Mouse (Mus musculus) CH12.LX (cell line): ENCODE data around the gene Chid1. TPM values are rescaled to one million over a fixed set of nuclear protein-coding genes. Genes with fewer than 3 reads are reported as not detected.

Experiments used
- DNase-seq: peaks from one replicate; pipeline ENCODE4 v3.0.0-alpha.2; 2013; ENCODE audit errors: extremely low read depth
- H3K27ac ChIP-seq: 2 replicates; pipeline ENCODE4 v1.5.1; 2012; ENCODE audit warnings: low read depth, mild to moderate bottlenecking, control low read depth, moderate library complexity; ENCODE audit not compliant: insufficient read depth
- H3K27me3 ChIP-seq: replicated peaks from 2 replicates; pipeline ENCODE3; 2012; ENCODE audit warnings: inconsistent platforms
- H3K36me3 ChIP-seq, 2 experiments: replicated peaks in 1 of 2; 2 replicates each; pipeline versions ENCODE3 to v1.6.1; 2012; ENCODE audit warnings: inconsistent platforms in 1 of 2, low read length in 1 of 2, mild to moderate bottlenecking in 1 of 2, mixed read lengths in 1 of 2, moderate library complexity in 1 of 2; ENCODE audit not compliant: control insufficient read depth in 1 of 2, insufficient read depth in 1 of 2
- H3K4me1 ChIP-seq, 2 experiments: 2 replicates each; pipeline ENCODE4 v1.6.1; 2012; ENCODE audit warnings: inconsistent platforms in 1 of 2, moderate library complexity in 1 of 2; ENCODE audit not compliant: insufficient read depth in 2 of 2, control insufficient read depth in 1 of 2
- H3K4me2 ChIP-seq: 2 replicates; pipeline ENCODE4 v1.6.1; 2012; ENCODE audit warnings: low read depth, mild to moderate bottlenecking, control low read depth; ENCODE audit not compliant: poor library complexity, insufficient read depth, severe bottlenecking
- H3K4me3 ChIP-seq, 3 experiments: fragments of 150-350 bp in 1 of 3; sonication (generic) in 1 of 3; replicated peaks in 1 of 3; 2 replicates each; pipeline versions ENCODE3 to v1.5.1; 2011 to 2012; ENCODE audit warnings: low read depth in 2 of 3, low read length in 2 of 3, mild to moderate bottlenecking in 2 of 3, moderate library complexity in 2 of 3, control low read depth in 1 of 3, improper control_type of control experiment in 1 of 3, inconsistent platforms in 1 of 3, mixed read lengths in 1 of 3; ENCODE audit not compliant: poor library complexity in 1 of 3
- H3K79me2 ChIP-seq: replicated peaks from 2 replicates; pipeline ENCODE4 v1.6.1; 2012; ENCODE audit warnings: mild to moderate bottlenecking, moderate library complexity; ENCODE audit not compliant: control insufficient read depth, poor library complexity, insufficient read depth, severe bottlenecking; ENCODE audit errors: extremely low read depth
- H3K9ac ChIP-seq: 2 replicates; pipeline ENCODE4 v1.6.1; 2012; ENCODE audit warnings: low read depth, mild to moderate bottlenecking, control low read depth, moderate library complexity; ENCODE audit not compliant: insufficient read depth
- H3K9me3 ChIP-seq: replicated peaks from 2 replicates; pipeline ENCODE3; 2012; ENCODE audit warnings: low read length, inconsistent platforms, mixed read lengths
- BHLHE40 ChIP-seq: IDR thresholded peaks from 2 replicates; pipeline ENCODE4 v1.6.1; 2011; ENCODE audit warnings: mild to moderate bottlenecking, low read depth, low read length, improper control_type of control experiment
- CHD2 ChIP-seq: IDR thresholded peaks from 2 replicates; pipeline ENCODE4 v1.6.1; 2011; ENCODE audit warnings: low read length, improper control_type of control experiment
- E2F4 ChIP-seq: IDR thresholded peaks from 2 replicates; pipeline ENCODE4 v1.6.1; 2011; ENCODE audit warnings: low read depth, low read length, improper control_type of control experiment; ENCODE audit not compliant: insufficient replicate concordance
- ELF1 ChIP-seq: IDR thresholded peaks from 2 replicates; pipeline ENCODE4 v1.6.1; 2014; ENCODE audit warnings: low read depth, mild to moderate bottlenecking, inconsistent platforms, low read length, improper control_type of control experiment
- EP300 ChIP-seq: IDR thresholded peaks from 2 replicates; pipeline ENCODE4 v1.6.1; 2011; ENCODE audit warnings: low read length, improper control_type of control experiment
- ETS1 ChIP-seq: conservative IDR thresholded peaks from 2 replicates; pipeline ENCODE4 v1.6.1; 2012; ENCODE audit warnings: low read depth, mild to moderate bottlenecking, inconsistent platforms, low read length, improper control_type of control experiment, moderate library complexity
- HCFC1 ChIP-seq: IDR thresholded peaks from 2 replicates; pipeline ENCODE4 v1.6.1; 2012; ENCODE audit warnings: low read depth, mild to moderate bottlenecking, inconsistent platforms, low read length, improper control_type of control experiment
- IRF4 ChIP-seq: IDR thresholded peaks from 2 replicates; pipeline ENCODE4 v1.6.1; 2014; ENCODE audit warnings: low read depth, mild to moderate bottlenecking, inconsistent platforms, low read length, improper control_type of control experiment
- JUND ChIP-seq: conservative IDR thresholded peaks from 2 replicates; pipeline ENCODE4 v1.6.1; 2011; ENCODE audit warnings: low read depth, low read length, improper control_type of control experiment
- KAT2A ChIP-seq: IDR thresholded peaks from 2 replicates; pipeline ENCODE4 v1.6.1; 2012; ENCODE audit warnings: low read length, improper control_type of control experiment, inconsistent platforms; ENCODE audit not compliant: insufficient replicate concordance
- MAZ ChIP-seq: IDR thresholded peaks from 2 replicates; pipeline ENCODE4 v1.6.1; 2012; ENCODE audit warnings: low read depth, mild to moderate bottlenecking, inconsistent platforms, low read length, improper control_type of control experiment, moderate library complexity
- MEF2A ChIP-seq: IDR thresholded peaks from 2 replicates; pipeline ENCODE4 v1.6.1; 2014; ENCODE audit warnings: low read depth, mild to moderate bottlenecking, inconsistent platforms, low read length, improper control_type of control experiment, borderline replicate concordance
- MXI1 ChIP-seq: IDR thresholded peaks from 2 replicates; pipeline ENCODE4 v1.6.1; 2011; ENCODE audit warnings: mild to moderate bottlenecking, low read depth, low read length, improper control_type of control experiment
- MYC ChIP-seq: IDR thresholded peaks from 2 replicates; pipeline ENCODE4 v1.6.1; 2011; ENCODE audit warnings: low read depth, mild to moderate bottlenecking, improper control_type of control experiment, low read length
- NELFE ChIP-seq: IDR thresholded peaks from 2 replicates; pipeline ENCODE4 v1.6.1; 2011; ENCODE audit warnings: low read depth, low read length, improper control_type of control experiment
- NRF1 ChIP-seq: IDR thresholded peaks from 2 replicates; pipeline ENCODE4 v1.6.1; 2014; ENCODE audit warnings: low read depth, mild to moderate bottlenecking, inconsistent platforms, low read length, improper control_type of control experiment, moderate library complexity
- PAX5 ChIP-seq: IDR thresholded peaks from 2 replicates; pipeline ENCODE4 v1.6.1; 2012; ENCODE audit warnings: low read length, inconsistent platforms, mixed read lengths
- POLR2AphosphoS2 ChIP-seq: IDR thresholded peaks from 2 replicates; pipeline ENCODE4 v1.6.1; 2011; ENCODE audit warnings: low read depth, low read length, improper control_type of control experiment
- USF2 ChIP-seq: conservative IDR thresholded peaks from 2 replicates; pipeline ENCODE4 v1.6.1; 2011; ENCODE audit warnings: low read depth, low read length, improper control_type of control experiment
- ZC3H11A ChIP-seq: IDR thresholded peaks from 2 replicates; pipeline ENCODE4 v1.6.1; 2012; ENCODE audit warnings: low read depth, mild to moderate bottlenecking, inconsistent platforms, low read length, improper control_type of control experiment
- ZMIZ1 ChIP-seq: IDR thresholded peaks from 2 replicates; pipeline ENCODE4 v1.6.1; 2012; ENCODE audit warnings: low read depth, mild to moderate bottlenecking, inconsistent platforms, low read length, improper control_type of control experiment
- ZNF384 ChIP-seq: IDR thresholded peaks from 2 replicates; pipeline ENCODE4 v1.6.1; 2012; ENCODE audit warnings: low read depth, low read length, improper control_type of control experiment, inconsistent platforms
- dilution Hi-C: fragments of 300-500 bp; cut with MboI; formaldehyde crosslinking; loops from 2 replicates; pipeline ENCODE4 v1.14.3; 2020; ENCODE audit warnings: low sequenced_read_pairs; ENCODE audit not compliant: extremely low pct_unique_long_range_greater_than_20kb, extremely low pct_ligation_motif_present
- in situ Hi-C: fragments of 300-500 bp; cut with MboI; formaldehyde crosslinking; loops from 3 replicates; pipeline ENCODE4 v1.14.3; 2019; ENCODE audit warnings: low sequenced_read_pairs, low pct_ligation_motif_present, low pct_unique_long_range_greater_than_20kb, mixed read lengths
- polyA plus RNA-seq: library from polyadenylated mRNA; unstranded; fragments of >175 nt; gene quantifications from 2 replicates; pipeline ENCODE4 v1.2.1, GENCODE M21; 2012; ENCODE audit warnings: low read depth; ENCODE audit not compliant: insufficient read length
- total RNA-seq, 2 experiments: library from RNA; depleted of rRNA; stranded (reverse); fragments of 300-350 nt in 1 of 2; fragments of >200 nt in 1 of 2; gene quantifications; 2 replicates each; pipeline ENCODE4 v1.2.3; 2012 to 2014

Chid1 gene
- total and polyA plus RNA-seq, 3 experiments, result 27.0 to 50.5 (median 42.3) TPM

DNA sequence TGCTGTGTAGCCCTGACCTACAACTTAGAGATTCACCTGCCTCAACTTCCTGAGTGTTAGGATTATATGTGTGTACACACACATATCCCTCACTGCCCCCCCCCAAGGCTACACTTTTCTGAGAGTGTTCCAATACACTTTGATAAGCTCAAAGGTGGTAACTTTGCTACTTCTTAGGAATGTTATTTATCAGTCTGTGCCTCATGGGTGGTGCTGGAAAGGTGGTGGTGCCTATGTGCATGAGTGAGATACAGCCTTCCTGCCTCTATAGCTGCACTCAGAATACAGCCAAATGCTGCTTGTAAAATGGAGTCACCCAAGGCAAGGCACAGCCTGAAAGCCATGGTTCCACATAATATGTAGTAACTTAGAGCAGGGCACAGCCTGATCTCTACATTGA is 19.3 kb upstream of the Chid1 start:
- dilution Hi-C loops (no loop called here), in situ Hi-C loops (no loop called here)
- H3K27ac ChIP-seq, result no peak overlapping the region
- peaks cover 9% of the 10 kb centered on the region for H3K79me2 ChIP-seq
- peaks cover 0 to 47% of the 10 kb centered on the region in 2 experiments; a peak in 2 of 4 replicates for H3K4me1 ChIP-seq
- no peak overlapping the region for H3K9ac ChIP-seq
- DNase-seq, result no peak
- H3K4me2 ChIP-seq, result no peak overlapping the region
- no peak overlapping the region for H3K4me3 ChIP-seq
- no peaks in the 10 kb centered on the region for H3K9me3 ChIP-seq
- no peaks in the 10 kb centered on the region for H3K27me3 ChIP-seq
- H3K36me3 ChIP-seq, result no peaks in the 10 kb centered on the region
- TF ChIP-seq POLR2AphosphoS2, result no peak
- TF ChIP-seq HCFC1, result no peak
- no peak for TF ChIP-seq ELF1
- no peak for TF ChIP-seq NRF1
- no peak for TF ChIP-seq JUND
- no peak for TF ChIP-seq BHLHE40
- TF ChIP-seq MYC, result no peak
- no peak for TF ChIP-seq PAX5
- no peak for TF ChIP-seq ZC3H11A
- TF ChIP-seq NELFE, result no peak
- TF ChIP-seq ZMIZ1, result no peak
- TF ChIP-seq E2F4, result no peak
- no peak for TF ChIP-seq MXI1

DNA sequence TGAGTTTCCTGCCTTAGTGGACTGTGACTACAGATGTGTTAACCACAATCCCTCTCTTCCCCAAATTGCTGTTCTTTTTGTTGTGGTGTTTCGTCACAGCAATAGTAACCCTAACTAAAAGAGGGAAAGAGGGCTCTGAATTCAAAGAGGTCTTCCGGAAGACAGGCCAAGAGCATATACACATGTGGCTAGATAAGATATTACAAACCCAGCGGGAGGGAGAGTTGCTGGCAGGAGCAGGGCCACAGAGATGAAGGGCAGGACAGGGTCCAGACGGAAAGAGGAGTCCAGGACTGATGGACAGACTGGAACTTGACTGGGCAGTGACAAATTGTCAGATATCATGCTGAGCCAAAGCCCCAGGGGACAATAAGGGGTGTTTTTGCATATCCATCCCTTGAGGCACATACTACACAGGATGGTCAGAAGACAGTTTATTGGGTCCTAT is 18.7 kb upstream of the Chid1 start:
- H3K4me3 ChIP-seq, result no peak overlapping the region
- in situ Hi-C loops, result no loop called here
- no peak overlapping the region for H3K4me2 ChIP-seq
- H3K9me3 ChIP-seq, result no peaks in the 10 kb centered on the region
- H3K27me3 ChIP-seq, result no peaks in the 10 kb centered on the region
- no peak for TF ChIP-seq IRF4
- dilution Hi-C loops, result no loop called here
- no peak for DNase-seq
- no peak overlapping the region for H3K9ac ChIP-seq
- H3K79me2 ChIP-seq, result peaks cover 4% of the 10 kb centered on the region; the same call in 1 of the 2 replicates
- no peaks in the 10 kb centered on the region for H3K36me3 ChIP-seq
- H3K27ac ChIP-seq, result no peak overlapping the region
- peaks cover 0 to 43% of the 10 kb centered on the region in 2 experiments; a peak in 2 of 4 replicates for H3K4me1 ChIP-seq

DNA sequence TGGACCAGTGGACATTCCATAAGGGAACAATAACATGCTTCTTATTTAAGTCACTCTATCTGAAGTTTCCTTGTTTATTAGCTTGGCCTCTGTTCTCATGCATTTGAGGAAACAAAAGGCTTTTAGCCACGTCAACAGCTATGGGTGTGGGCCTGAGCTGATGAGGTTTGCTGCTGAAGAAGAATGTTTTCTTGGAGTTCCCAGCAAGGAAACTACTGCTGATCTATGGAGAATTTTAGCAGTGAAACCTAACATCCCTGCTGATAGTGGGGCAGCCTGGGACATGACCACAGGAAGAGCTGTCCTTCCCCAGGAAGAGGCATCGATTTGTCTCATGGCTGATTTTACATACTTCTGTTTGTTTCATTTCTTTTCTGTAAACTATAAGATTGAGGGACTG is 10.8 kb upstream of the Chid1 start:
- TF ChIP-seq KAT2A (no peak), JUND (no peak), PAX5 (no peak), NRF1 (no peak), CHD2 (no peak), NELFE (no peak), MAZ (no peak), ZNF384 (no peak), ZMIZ1 (no peak), USF2 (no peak), MEF2A (no peak), IRF4 (no peak), POLR2AphosphoS2 (no peak), EP300 (no peak), ETS1 (no peak)
- Histone ChIP-seq H3K27ac (no peak overlapping the region), H3K9me3 (no peaks in the 10 kb centered on the region), H3K9ac (no peak overlapping the region), H3K4me1 (no peaks in the 10 kb centered on the region), H3K36me3 (no peaks in the 10 kb centered on the region), H3K4me2 (no peak overlapping the region), H3K27me3 (no peaks in the 10 kb centered on the region), H3K79me2 (no peaks in the 10 kb centered on the region), H3K4me3 (no peak overlapping the region)
- dilution Hi-C loops (no loop called here), in situ Hi-C loops (no loop called here)
- DNase-seq, result no peak
